Mouse (Mus musculus): ENCODE data around the gene Lgals3bp.
"Not testable (repeated sequence)": the region's sequence is repeated elsewhere in the genome, so short reads cannot be mapped to it uniquely, and the experiment has no call there.

The Lgals3bp gene

DNA sequence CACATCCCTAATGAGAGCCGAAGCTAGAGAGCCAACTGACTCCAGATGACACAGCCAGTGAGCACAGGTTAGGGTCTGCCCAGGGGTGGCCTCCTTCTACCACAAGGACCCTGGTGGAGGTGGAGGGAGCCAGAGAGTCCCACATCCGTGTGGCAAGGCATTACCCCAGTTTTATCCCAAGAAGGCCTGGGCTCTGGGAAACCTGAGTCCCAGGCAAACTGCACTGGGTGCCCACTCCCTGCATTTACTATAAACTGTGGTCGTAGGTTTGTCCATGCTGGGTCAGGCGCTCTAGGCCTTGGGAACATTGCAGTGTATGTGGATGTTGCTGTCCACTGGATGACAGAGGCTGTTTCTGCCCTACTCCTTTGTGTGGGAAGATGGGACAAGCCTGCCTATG lies 697 bp downstream of the Lgals3bp start:
- in situ Hi-C loops (cut with MboI, MseI), result no loop called here

DNA sequence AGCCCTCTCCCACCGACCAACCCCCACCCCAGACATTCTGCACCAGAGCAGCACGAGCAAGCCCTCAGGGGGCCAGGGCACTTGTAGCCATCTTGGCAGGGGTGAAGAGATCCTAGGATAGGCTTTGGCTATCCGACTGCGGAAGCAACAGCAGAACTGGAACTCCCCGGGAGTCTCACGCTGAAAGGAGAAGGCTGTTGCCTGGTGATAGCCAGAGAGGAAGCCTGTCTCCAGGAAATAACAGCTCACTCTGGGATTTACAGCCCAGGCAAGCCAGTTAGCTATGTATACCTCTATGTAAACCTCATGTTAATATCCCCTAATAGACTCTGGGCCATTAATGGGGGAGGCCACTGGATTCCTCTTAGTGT lies 1.3 kb downstream of the Lgals3bp start:
- in situ Hi-C loops (cut with MboI, MseI), result no loop called here

DNA sequence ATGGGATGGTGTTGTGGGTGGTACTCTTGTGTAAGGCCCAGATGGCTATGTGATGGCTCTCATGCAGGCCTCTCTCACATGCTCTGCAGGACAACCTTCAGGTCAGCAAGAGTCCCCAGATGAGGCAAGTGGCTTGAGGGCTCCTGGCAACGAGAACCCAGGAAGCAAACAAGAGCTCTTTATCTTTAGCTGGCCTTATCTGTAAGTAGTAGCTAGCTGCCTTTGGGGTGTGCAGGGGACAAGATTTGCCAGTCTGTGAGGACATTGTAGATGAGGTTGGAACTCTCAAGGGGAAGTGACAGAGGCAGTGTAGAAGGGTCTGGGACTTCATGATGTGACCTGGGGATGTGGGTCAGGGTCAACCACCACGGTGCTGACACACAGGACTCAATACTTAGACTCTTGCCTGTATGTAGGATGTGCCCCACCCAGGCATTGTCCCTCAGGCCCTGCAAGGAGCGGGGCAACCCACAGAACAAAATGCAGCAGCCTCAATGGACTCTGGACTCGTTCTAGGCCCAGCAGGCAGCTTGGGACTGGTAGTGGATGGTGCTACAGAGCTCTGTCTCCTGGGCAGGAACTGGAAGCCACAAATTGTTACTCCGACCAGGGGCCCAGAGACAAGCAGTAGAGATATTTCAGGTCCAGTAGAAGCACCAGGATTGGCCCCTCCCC lies 1.9 kb downstream of the Lgals3bp start:
- in situ Hi-C loops (cut with MboI, MseI), result no loop called here

GRCm38 (mm10) chr11:118397806-118398530 lies 3.9 kb downstream of the Lgals3bp start:
- in situ Hi-C loops (cut with MboI, MseI), result no loop called here

DNA sequence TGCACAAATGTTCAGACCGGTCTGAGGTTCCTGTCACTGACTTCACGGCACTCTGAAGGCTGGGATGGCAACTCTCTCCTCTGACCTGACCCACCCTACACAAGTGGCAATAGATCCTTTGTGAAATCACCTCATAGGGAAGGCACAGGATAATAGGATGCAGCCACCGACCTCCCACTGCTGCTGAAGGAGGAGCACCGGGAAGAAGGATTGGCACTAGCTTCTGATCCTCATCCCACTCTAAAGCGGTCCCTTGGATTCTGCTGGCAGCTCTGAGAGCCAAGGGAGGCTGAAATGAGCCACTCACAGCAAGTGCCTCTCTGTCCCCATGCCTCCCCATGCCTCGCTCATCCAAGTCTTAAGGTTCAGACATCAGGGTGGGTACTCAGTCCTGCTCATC lies 7.4 kb downstream of the Lgals3bp start:
- in situ Hi-C loops (cut with MboI, MseI), result no loop called here

DNA sequence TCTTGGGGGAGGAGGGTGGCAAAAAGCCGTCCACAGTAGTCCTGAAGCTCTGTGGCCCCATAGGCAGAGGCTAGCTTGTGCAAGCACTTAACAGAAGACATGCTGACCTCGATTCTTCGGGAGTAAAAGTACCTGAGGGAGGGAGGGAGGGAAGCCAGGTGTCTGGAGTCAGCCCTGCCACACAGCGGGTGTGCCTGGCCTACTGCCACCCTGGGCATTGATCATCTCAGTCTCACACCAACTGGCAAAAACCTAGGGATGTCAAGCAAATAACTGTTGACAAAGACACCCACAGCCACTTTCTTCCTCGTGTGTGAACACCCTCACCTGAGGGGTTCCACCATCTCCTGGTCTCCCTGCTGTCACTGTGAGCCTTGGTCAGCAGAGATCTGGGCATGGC lies 7.9 kb downstream of the Lgals3bp start:
- in situ Hi-C loops (cut with MboI, MseI), result no loop called here

GRCm38 (mm10) chr11:118387816-118388215 lies 14.1 kb downstream of the Lgals3bp start:
- in situ Hi-C loops (cut with MboI, MseI), result not testable (repeated sequence)

GRCm38 (mm10) chr11:118379251-118380009 lies 22.5 kb downstream of the Lgals3bp start:
- in situ Hi-C loops (cut with MboI, MseI), result loop anchor here (5.0 kb wide), 3 partner anchors 52 to 292 kb away; no protein-coding TSS in a partner anchor

DNA sequence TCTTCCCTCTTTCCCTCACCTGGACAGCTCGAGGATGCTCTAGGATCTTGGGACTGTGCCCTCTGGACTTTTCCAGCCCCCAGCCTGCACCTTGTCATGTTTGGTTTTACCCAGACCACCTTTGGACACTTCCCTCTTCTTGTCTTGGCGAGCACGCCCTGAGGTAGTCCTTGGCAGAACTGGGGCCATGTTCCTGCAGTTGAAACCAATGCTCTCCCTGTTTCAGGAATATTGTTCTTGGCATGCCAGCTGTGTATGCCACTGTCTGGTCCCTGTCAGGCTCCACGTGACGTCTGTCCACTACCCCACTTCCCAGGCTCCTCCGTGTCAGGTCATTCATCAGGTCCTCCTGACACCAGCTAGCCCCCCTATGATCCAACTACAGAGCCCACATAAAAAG lies 23.2 kb downstream of the Lgals3bp start:
- in situ Hi-C loops (cut with MboI, MseI), result loop anchor here (5.0 kb wide), 3 partner anchors 51 to 291 kb away; no protein-coding TSS in a partner anchor

GRCm38 (mm10) chr11:118376323-118376722 lies 25.6 kb downstream of the Lgals3bp start:
- in situ Hi-C loops (cut with MboI, MseI), result loop anchor here (5.0 kb wide), 3 partner anchors 49 to 289 kb away; no protein-coding TSS in a partner anchor

DNA sequence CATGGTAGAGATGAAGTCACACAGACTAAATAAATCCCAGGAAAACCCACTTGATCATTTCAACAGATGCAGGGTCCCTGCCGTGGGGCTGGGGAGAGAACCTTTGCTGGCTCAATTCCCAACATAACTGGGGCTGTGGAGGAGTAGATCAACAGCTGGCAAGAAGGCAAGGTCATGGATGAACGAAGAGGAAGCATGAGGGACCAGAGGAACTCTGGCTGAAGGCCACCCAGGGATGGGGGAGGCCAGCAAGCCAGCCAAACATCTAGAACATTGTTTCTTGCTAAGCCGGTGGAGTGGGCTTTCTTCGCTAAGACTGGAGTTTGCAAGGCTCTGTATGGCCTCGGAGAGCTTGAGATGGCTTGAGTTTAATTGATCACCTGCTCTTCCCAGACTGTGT lies 26.0 kb downstream of the Lgals3bp start:
- in situ Hi-C loops (cut with MboI, MseI), result loop anchor here (5.0 kb wide), 3 partner anchors 49 to 289 kb away; no protein-coding TSS in a partner anchor

GRCm38 (mm10) chr11:118375461-118375860 lies 26.4 kb downstream of the Lgals3bp start:
- in situ Hi-C loops (cut with MboI, MseI), result loop anchor here (5.0 kb wide), 3 partner anchors 48 to 288 kb away; no protein-coding TSS in a partner anchor

GRCm38 (mm10) chr11:118375006-118375405 lies 26.9 kb downstream of the Lgals3bp start:
- in situ Hi-C loops (cut with MboI, MseI), result loop anchor here (5.0 kb wide), 3 partner anchors 48 to 288 kb away; no protein-coding TSS in a partner anchor

DNA sequence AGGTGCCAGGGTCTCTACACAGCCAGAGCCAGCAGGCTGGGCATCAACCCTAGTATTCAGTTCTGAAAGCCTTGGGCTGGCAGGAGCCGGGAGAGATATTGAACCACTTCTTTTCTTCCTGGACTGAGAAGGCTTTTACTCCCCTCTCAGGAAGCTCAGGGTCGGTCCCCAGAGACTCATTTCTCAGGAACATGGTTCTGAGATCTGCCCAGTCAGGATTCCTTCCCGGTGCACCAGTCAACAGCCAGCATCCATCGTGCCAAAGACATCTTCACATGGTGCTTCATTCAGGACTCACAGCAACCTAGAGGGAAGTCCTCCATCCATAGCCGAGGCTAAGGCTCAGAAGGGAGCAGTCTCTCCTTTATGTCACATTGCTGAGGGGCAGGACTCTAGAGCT lies 27.4 kb downstream of the Lgals3bp start:
- in situ Hi-C loops (cut with MboI, MseI), result no loop called here

DNA sequence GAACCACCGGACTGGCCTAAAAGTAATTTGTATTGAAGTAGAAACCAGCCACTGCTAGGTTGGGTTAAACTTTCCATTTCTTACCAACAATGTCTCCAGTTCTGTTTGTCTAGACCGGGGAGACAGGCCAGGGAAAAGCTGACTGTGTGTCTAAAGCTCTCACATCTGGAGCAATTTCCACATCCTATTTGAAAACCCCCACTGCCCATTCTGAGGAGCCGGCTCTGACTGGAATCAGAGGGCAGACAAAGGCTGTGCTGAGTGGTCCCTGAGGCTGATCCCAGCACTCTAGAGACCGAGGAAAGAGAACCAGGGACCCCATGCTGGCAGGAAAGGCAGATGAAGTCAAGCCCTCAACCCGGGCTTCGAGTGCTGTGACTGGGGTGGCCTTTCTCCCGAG lies 29.3 kb downstream of the Lgals3bp start:
- in situ Hi-C loops (cut with MboI, MseI), result no loop called here

GRCm38 (mm10) chr11:118371876-118372275 lies 30.0 kb downstream of the Lgals3bp start:
- in situ Hi-C loops (cut with MboI, MseI), result no loop called here

GRCm38 (mm10) chr11:118369657-118370056 lies 32.2 kb downstream of the Lgals3bp start:
- in situ Hi-C loops (cut with MboI, MseI), result loop anchor here in 1 of 2 experiments (10.0 kb wide), 1 partner anchor 405 kb away; no protein-coding TSS in a partner anchor

DNA sequence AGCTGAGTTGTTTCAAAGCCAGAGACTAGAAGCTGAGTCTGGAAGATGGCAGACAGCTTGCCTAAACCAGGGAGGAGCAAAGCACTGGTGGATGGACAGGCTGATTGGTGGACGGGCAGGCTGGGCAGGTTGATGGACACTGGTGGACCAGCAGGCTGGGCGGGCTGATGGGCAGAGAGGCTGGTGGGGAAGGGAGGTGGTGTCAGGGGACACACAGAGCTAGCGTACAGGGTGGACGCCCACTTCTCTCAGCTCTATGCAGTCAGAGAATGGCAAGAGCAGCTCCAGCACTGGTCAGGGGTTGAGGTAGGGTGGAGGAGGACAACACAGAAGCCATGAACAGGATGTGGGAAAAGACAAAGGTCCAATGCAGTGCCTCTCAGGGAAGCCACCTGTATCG lies 32.6 kb downstream of the Lgals3bp start:
- in situ Hi-C loops (cut with MboI, MseI), result loop anchor here in 1 of 2 experiments (10.0 kb wide), 1 partner anchor 404 kb away; no protein-coding TSS in a partner anchor

- in situ Hi-C loops (cut with MboI, MseI), result loop anchor here in 1 of 2 experiments (10.0 kb wide), 1 partner anchor 404 kb away; no protein-coding TSS in a partner anchor
These were observed 33.6 kb downstream of the Lgals3bp start for GRCm38 (mm10) chr11:118368330-118368729.

- in situ Hi-C loops (cut with MboI, MseI), result loop anchor here in 1 of 2 experiments (10.0 kb wide), 1 partner anchor 402 kb away; no protein-coding TSS in a partner anchor
These were observed 35.3 kb downstream of the Lgals3bp start for GRCm38 (mm10) chr11:118366559-118366958.

GRCm38 (mm10) chr11:118366108-118366507 lies 35.8 kb downstream of the Lgals3bp start:
- in situ Hi-C loops (cut with MboI, MseI), result loop anchor here in 1 of 2 experiments (10.0 kb wide), 1 partner anchor 401 kb away; no protein-coding TSS in a partner anchor

All from T-helper 17 cell (primary cell).